Comparison of ENCODE assay signal across 23 mouse cellular contexts in the genomic region with DNA sequence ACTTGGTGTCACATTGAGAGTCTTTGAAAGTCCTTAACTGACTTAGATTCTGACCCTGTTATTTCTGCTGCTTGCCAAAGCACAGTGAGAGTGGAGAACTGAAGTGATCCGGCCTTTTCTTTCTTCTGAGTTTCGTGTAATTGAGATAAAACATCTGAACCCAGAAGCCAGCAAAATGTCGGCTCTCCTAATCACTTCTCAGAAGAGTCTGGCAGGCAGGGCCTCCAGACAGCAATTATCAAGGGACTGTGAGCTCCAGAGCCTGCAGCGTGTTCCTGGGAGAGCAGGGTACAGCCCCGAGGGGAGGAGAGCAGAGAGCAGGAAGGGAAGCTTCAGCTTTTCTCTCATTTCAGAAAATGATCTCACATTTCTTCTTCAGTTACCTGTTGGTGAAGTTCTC.
DNase-seq lines count a peak whose midpoint lies in the region; ATAC-seq lines count a peak whose summit lies in the region.
"Had no signal": no experiment of that assay in that cellular context is flagged by ENCODE, and none has a peak within 500 bp of the region (broad histone marks: within the 10 kb centered on the region; RNA-seq: fewer than 3 reads in every experiment).

No protein-coding gene starts in this region.

- H3K27me3 ChIP-seq in lung, embryonic 16.5 days (ENCODE audit: control insufficient read depth, insufficient read depth, low read depth, low read length): no peaks in the 10 kb centered on the region
- H3K27me3 ChIP-seq: forebrain, embryonic 13.5 days; heart, embryonic 12.5 days; heart, embryonic 15.5 days; hindbrain, embryonic 13.5 days had no signal

- H3K36me3 ChIP-seq in lung, embryonic 16.5 days (ENCODE audit: control insufficient read depth, insufficient read depth, low read length): no peaks in the 10 kb centered on the region
- H3K36me3 ChIP-seq: forebrain, embryonic 10.5 days; heart, embryonic 12.5 days; heart, embryonic 15.5 days; hindbrain, embryonic 10.5 days; hindbrain, embryonic 13.5 days had no signal

- no peaks in the 10 kb centered on the region for H3K9me3 ChIP-seq in lung, embryonic 16.5 days (ENCODE audit: control insufficient read depth, low read length)
- H3K9me3 ChIP-seq: forebrain, embryonic 10.5 days; forebrain, embryonic 13.5 days; heart, embryonic 12.5 days; heart, embryonic 15.5 days; hindbrain, embryonic 10.5 days; hindbrain, embryonic 13.5 days had no signal

- WGBS in lung, embryonic 16.5 days: 20% methylated on average over 5 of the region's 5 CpGs

- DNase-seq in adrenal gland, postnatal 14 days: peak; percentile 6
- DNase-seq in adrenal gland, adult 8-10 months: no peak
- DNase-seq in lung, postnatal 25 days (ENCODE audit: low spot score): no peak
- peak; percentile 4 to 26 for DNase-seq in lung, postnatal 4 days
- DNase-seq in lung, adult 18-20 months: no peak
- DNase-seq: adrenal gland, postnatal 10 days; cerebellum, adult 18-20 months; cerebellum, adult 9-10 months; cerebellum, postnatal 14 days; gastrocnemius, postnatal 10 days; gastrocnemius, postnatal 36 days; heart, postnatal 10 days; heart, postnatal 36 days had no signal

- no peak overlapping the region for H3K9ac ChIP-seq in lung, embryonic 16.5 days (ENCODE audit: low read length)
- H3K9ac ChIP-seq: forebrain, embryonic 13.5 days; heart, embryonic 12.5 days; heart, embryonic 15.5 days; hindbrain, embryonic 13.5 days had no signal

- no peak overlapping the region for H3K4me3 ChIP-seq in lung, embryonic 16.5 days (ENCODE audit: low read length)
- H3K4me3 ChIP-seq: forebrain, embryonic 10.5 days; forebrain, embryonic 13.5 days; heart, embryonic 12.5 days; heart, embryonic 15.5 days; hindbrain, embryonic 10.5 days; hindbrain, embryonic 13.5 days had no signal

- H3K4me2 ChIP-seq in lung, embryonic 16.5 days (ENCODE audit: low read depth, low read length): no peak overlapping the region
- H3K4me2 ChIP-seq: forebrain, embryonic 13.5 days; heart, embryonic 12.5 days; heart, embryonic 15.5 days; hindbrain, embryonic 13.5 days had no signal

- no peaks in the 10 kb centered on the region for H3K4me1 ChIP-seq in lung, embryonic 16.5 days (replicated peaks; ENCODE audit: control insufficient read depth, insufficient read depth, low read length)
- H3K4me1 ChIP-seq: forebrain, embryonic 10.5 days; forebrain, embryonic 13.5 days; heart, embryonic 12.5 days; heart, embryonic 15.5 days; hindbrain, embryonic 10.5 days had no signal

- ATAC-seq in lung, embryonic 16.5 days (ENCODE audit: low read depth): peak; percentile 60; the same call in 1 of the 2 replicates
- ATAC-seq: activated CD4-positive, CD25-positive, alpha-beta regulatory T cell, adult 4 months; forebrain, embryonic 13.5 days; forebrain, embryonic 16.5 days; hindbrain, embryonic 16.5 days had no signal

- H3K27ac ChIP-seq in lung, embryonic 16.5 days (ENCODE audit: low read length): no peak overlapping the region
- H3K27ac ChIP-seq: forebrain, embryonic 10.5 days; forebrain, embryonic 13.5 days; heart, embryonic 15.5 days; hindbrain, embryonic 10.5 days; hindbrain, embryonic 13.5 days had no signal

Comparison
In these comparisons a context has a peak if more than half of its experiments do, and no peak if none do; other contexts are left out.
1. DNase-seq: peak in adrenal gland, postnatal 14 days (single experiment) and lung, postnatal 4 days (2 of 2); none in adrenal gland, adult 8-10 months (single experiment), lung, postnatal 25 days (single experiment) and lung, adult 18-20 months (0 of 2).